Mouse (Mus musculus) layer of hippocampus, postnatal 25 days (tissue): ENCODE results near the gene Tmprss11d. TPM values are rescaled to one million over a fixed set of nuclear protein-coding genes. Genes with fewer than 3 reads are reported as not detected.
"Not testable (repeated sequence)": the region's sequence is repeated elsewhere in the genome, so short reads cannot be mapped to it uniquely, and the experiment has no call there.

Experiments used
- DNase-seq, 2 experiments: peaks; one replicate each; pipeline ENCODE4 v3.0.0; 2022; ENCODE audit warnings: mixed read lengths in 2 of 2, low spot score in 1 of 2; ENCODE audit errors: extremely low spot score in 1 of 2
- total RNA-seq, 2 experiments: library from RNA; stranded (reverse); gene quantifications; 2 replicates each; pipeline ENCODE4 v1.2.3; 2021

Gene Tmprss11d
- total RNA-seq: not detected

DNA sequence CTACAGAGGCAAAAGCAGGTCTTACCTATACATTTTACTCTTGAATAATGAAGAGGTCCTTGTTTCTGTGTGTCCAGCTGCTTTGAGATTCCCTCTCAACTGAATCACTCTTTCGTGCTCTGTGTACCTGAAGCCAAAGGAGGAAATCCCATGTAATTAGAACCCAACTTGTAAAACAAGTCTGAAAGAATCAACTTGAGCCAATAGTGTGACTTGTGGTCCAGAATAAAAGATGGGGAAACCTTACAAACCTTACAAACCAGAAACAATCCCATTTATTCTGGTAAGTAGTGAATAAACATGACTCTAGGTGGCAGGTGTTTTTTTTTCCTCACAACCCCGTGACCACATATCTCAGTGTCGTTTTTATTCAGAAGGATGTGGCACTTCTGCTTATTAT, at the start of gene Tmprss11d:
Gene Tmprss11d (minus strand): TSS at position 101 of the 400 bp plus-strand sequence.
- no peak for DNase-seq

DNA sequence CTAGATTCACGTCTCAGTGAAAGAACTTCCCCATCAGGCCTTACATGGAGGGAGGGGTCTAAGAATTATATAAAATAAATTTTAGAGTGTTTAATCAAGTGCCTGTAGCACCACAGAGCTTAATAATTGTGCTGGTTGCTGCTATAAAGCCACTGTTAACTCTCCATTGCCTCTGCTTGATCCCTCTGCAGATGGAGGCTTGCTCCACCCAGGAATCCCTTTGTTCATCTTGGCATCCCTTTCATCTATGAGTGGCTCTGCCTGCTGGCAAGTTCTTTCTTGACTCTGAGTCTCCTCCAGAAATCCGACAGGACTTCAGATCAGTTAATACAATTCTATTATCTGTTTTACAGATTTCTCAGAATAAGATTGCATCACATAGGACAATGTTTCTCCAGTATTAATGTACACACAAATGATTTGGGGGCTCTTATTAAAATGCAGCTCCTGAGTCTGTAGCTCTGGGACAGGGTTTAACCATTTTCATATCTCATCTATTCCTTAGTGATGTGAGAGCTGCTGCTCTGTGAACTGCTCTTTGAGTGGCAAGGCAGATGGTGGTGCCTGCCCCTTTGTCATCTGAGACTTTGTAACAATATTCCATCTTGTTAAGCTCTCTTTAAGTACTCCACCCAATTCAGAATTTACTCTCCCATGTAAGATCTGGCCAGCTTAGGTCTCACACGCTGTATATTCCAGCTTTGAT, 48.3 kb upstream of the Tmprss11d start:
- no peak for DNase-seq

GRCm38 (mm10) chr5:86419494-86419893, 46.3 kb upstream of the Tmprss11d start:
- DNase-seq: no peak

GRCm38 (mm10) chr5:86414280-86414679, 41.1 kb upstream of the Tmprss11d start:
- DNase-seq: no peak

GRCm38 (mm10) chr5:86410815-86411214, 37.6 kb upstream of the Tmprss11d start:
- DNase-seq: peak in 1 of 2 experiments; percentile 20

- DNase-seq: no peak
These were observed 34.7 kb upstream of the Tmprss11d start for GRCm38 (mm10) chr5:86407941-86408340.

GRCm38 (mm10) chr5:86407191-86407590, 34.0 kb upstream of the Tmprss11d start:
- no peak for DNase-seq

DNA sequence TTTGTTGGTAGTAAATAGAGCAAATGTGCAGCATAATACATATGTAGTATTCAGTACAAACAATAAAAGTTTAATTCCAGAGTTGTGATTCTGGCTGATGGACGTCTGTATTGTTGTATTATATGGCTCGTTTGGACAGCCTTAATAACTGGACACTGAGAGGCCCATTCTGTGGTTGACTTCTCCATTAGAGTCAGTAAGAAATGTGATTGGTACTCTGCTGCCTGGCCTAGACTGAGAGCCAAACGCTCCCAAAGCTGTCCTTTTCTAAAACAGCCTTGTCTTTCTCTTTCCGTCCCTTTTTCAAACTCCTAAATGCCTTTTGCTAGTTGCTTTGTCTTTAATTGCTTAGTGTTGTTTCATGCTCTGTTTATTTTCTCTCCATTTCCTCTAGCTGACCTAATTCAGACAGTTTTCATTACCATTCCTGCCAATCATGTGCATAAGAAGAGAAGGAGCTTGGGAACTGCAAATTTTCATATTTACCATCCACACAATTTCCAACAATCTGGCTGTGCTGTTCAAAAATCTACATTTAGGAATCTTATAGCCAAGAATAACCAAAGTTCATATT, 13.7 kb downstream of the Tmprss11d start:
- DNase-seq: no peak

DNA sequence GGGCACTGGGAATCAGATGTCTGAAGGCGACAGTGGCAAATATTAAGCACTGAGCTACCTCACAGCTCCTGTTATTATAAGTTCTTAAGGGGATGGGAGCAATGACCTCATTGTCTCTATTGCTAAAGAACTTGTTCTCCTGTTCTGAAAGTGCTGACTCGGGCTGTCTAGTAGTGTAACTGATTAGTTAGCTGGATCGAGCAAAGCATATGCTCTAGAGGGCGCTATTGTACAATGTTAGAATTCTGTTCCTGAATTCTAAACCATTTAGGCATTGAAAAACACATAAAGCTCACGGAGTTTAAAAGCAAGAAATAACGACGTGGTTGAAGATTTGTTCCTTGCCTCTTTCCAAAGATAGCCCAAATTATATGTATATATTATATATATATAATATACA, 20.3 kb downstream of the Tmprss11d start:
- DNase-seq: peak in 1 of 2 experiments; percentile 36

DNA sequence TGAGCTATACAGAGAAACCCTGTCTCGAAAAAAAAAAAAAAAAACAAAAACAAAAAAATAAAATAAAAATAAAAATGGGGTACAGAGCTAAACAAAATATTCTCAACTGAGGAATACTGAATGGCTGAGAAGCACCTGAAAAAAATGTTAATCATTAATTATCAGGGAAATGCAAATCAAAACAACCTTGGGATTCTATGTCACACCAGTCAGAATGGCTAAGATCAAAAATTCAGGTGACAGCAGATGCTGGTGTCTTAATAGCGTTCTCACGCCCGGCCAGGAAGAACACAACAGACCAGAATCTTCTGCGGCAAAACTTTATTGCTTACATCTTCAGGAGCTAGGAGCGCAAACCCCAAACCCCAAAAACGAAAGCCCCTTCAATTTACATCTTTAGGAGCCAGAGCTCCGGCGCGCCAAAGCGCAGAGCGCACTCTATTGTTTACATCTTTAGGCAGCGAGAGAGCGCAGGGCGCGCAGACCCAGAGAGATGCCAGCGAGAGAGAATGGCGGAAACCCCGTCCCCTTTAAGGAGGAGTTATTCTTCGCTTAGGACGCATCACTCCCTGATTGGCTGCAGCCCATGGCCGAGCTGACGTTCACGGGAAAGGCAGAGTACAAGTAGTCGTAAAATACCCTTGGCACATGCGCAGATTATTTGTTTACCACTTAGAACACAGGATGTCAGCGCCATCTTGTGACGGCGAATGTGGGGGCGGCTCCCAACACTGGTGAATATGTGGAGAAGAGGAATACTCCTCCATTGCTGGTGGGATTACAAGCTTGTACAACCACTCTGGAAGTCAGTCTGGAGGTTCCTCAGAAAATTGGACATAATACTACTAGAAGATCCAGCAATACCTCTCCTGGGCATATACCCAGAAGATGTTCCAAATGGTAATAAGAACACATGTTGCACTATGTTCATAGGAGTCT, 54.9 kb downstream of the Tmprss11d start:
- not testable (repeated sequence) for DNase-seq

DNA sequence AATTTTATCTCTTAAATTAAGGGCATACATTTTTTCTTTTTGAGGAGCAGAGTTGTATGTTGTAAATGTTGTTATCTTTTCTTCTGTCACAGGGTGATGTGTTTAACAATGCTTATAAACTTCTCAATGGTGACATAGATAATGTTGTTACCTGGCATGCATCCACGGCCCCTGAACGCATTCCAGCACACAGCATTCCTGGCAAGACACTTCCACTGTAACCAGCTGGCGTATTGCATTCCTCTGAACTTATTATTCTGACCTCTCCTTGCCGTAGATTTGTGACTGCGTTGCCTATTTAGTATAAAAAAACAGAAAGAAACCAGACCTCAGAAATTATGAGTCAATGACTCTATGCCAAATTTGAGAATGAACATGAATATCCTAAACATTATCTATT, 67.1 kb downstream of the Tmprss11d start:
- peak in 1 of 2 experiments; percentile 7 for DNase-seq

DNA sequence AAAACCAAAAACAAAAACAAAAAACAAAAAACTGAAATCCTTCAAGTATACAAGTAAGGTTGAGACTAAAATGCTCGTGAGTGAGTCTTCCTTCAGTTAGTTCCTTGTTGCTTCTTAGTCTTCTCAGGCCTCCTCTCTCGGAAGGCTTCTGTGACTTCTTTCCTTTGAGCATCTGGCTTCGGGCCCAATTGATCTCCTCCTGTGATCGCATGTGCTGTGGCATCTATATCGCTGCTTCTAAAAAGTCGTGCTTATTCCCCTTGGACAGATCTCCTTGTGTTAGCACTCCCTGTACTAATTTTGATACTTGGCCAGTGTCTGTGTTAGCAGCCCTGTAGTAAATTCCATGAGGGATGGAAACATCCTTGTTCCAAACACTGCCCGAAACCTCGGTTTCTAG, 69.3 kb downstream of the Tmprss11d start:
- no peak for DNase-seq

GRCm38 (mm10) chr5:86289208-86289607, 84.0 kb downstream of the Tmprss11d start, which contains the start of gene Tmprss11c:
Gene Tmprss11c, minus strand, starts transcription at chr5:86289308.
- DNase-seq: no peak

Other genes with a start within 250 kb of the Tmprss11d start
- 10 to 100 TPM; 18.0 to 20.8 TPM for gene Uba6, start 200.6 kb downstream of the Tmprss11d start, total RNA-seq
- not detected for gene Gnrhr, start 175.5 kb downstream of the Tmprss11d start, total RNA-seq
- not detected for gene Tmprss11c, start 84.1 kb downstream of the Tmprss11d start, total RNA-seq
- gene Tmprss11a, start 95.6 kb upstream of the Tmprss11d start, total RNA-seq: not detected
- gene Tmprss11g, start 145.2 kb upstream of the Tmprss11d start, total RNA-seq: not detected